Mouse (Mus musculus): Measurements from ENCODE around the gene Arhgap44.

DNA sequence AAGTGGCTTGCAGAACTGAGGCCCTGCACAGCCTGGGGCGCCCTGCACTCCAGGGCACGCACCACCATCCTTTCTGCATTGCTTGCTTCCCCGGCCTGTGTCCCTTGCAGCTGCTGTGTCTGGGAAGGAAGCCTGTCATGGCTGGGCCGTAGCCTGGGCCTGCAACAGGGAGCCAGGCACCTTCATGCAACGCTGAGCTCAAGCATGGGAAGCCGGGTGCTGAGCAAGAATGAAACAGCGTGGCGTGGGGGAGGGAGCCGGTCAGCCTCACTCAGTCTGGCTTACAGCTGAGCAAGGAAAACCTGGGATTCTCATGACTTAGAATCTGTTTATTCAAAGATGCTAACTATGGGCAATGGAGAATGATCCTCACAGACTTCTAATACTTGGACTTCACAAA lies 36.2 kb downstream of the Arhgap44 start:
- TF ChIP-seq CTCF (conservative IDR thresholded peaks at IDR 0.05; ENCODE audit: low read length) = no peak
- TF ChIP-seq POU5F1 (IDR thresholded peaks at IDR 0.05; ENCODE audit: borderline replicate concordance, low read length) = no peak
- no peak for TF ChIP-seq NANOG (IDR thresholded peaks at IDR 0.05; ENCODE audit: borderline replicate concordance, low read length)
